Mouse (Mus musculus) erythroblast, adult 5-6 weeks (primary cell): Measurements from ENCODE around the gene Hdac5. TPM values are rescaled to one million over a fixed set of nuclear protein-coding genes. Genes with fewer than 3 reads are reported as not detected.

Experiments
- ATAC-seq: replicated peaks from 2 replicates; pipeline ENCODE4 v1.8.0; 2016; ENCODE audit warnings: moderate number of reproducible peaks, mild to moderate bottlenecking, moderate TSS enrichment, inconsistent platforms; ENCODE audit not compliant: poor library complexity, low FRiP score, severe bottlenecking
- total RNA-seq, 2 experiments: library from RNA; stranded (forward) in 1 of 2; stranded (reverse) in 1 of 2; fragments of 150-400 nt in 1 of 2; fragments of 200-764, 138-1000 nt in 1 of 2; gene quantifications; 2 replicates each; pipeline versions ENCODE4 v1.2.3 to v1.2.4; 2015 to 2017; ENCODE audit warnings: low replicate concordance in 2 of 2

Gene Hdac5
- total RNA-seq, 2 experiments from 2014 or later = 3.7 to 13.3 TPM

GRCm38 (mm10) chr11:102217876-102218430, 12.0 kb downstream of the Hdac5 start:
- ATAC-seq = no peak

- no peak for ATAC-seq
These were observed 12.6 kb downstream of the Hdac5 start for GRCm38 (mm10) chr11:102217396-102217795.

- ATAC-seq = no peak
These were observed 13.1 kb downstream of the Hdac5 start for GRCm38 (mm10) chr11:102216886-102217240.

GRCm38 (mm10) chr11:102216056-102216885, 13.7 kb downstream of the Hdac5 start:
- ATAC-seq = no peak

GRCm38 (mm10) chr11:102215511-102215910, 14.5 kb downstream of the Hdac5 start:
- no peak for ATAC-seq

DNA sequence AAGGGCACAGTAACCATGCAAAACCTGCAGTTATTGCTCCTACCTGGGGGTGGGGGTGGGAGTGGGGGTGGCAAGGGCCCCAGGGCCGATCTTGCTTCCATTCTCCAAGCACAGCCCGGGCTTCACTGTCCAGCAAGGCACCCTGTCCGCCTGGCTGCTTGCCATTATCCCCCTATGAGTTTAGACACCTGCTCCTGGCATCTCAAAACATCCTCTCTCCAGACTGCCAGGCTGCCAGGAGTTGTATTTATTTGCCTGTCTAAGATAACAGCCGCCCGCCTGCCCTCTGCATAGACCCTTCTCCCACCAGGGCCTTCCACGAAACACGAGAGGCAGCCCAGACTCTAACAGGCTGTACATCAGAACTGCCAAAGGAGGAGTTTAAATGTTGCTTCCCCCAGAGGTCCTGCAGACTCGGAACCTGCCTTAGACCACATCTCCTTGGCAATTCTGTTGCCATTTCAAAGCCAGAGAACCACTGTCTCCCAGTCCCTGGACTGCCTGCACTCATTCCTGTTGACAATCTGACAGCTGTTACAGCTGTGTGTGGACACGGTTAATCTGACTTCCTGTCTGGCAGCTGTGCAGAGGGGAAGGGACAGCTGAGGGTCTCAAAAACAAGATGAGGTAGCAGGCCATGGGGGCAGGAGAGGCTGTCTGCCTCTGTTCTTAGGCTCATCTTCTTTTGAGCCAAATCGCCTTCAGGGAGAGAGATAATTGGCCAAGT, 15.4 kb downstream of the Hdac5 start:
- no peak for ATAC-seq

- no peak for ATAC-seq
These were observed 18.0 kb downstream of the Hdac5 start for GRCm38 (mm10) chr11:102211936-102212341.

DNA sequence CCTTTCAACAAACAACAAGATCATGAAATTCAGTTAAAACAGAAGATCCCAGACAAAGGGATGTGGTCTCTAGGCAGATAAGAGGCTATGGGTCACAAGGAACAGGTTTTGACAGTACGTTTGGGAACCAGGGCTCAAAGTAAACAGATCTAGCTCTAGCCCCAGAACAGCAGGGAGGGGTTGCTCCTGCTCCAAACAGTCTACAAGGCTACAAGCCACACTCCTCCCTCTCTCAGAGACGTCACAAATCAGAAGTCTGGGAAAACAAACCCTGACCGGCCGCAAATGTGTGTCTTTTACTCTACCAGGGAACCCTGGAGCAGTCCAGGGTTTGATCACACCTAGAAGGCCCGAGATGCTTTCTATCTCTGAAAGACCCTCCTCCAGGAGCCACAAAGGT, 19.0 kb downstream of the Hdac5 start:
- no peak for ATAC-seq

DNA sequence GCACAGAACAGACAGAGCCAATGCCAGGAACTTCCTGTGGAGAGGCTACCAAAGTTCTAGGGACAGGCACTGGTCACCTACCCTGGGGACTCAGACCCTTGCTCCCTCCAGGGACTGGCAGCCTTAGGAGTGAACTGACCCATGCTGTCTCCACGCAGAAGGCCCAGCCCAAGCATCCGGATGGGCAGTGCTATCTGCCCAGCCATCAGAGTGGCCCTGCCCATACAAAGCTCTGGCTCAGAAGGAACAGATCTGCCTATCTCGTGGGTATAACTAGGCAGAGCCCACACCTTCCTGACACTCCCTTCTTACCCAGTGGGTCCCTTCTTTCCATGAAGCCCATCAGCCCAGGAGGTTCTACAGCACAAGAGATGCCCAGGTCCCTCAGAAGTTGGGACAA, 19.8 kb downstream of the Hdac5 start:
- ATAC-seq = no peak

DNA sequence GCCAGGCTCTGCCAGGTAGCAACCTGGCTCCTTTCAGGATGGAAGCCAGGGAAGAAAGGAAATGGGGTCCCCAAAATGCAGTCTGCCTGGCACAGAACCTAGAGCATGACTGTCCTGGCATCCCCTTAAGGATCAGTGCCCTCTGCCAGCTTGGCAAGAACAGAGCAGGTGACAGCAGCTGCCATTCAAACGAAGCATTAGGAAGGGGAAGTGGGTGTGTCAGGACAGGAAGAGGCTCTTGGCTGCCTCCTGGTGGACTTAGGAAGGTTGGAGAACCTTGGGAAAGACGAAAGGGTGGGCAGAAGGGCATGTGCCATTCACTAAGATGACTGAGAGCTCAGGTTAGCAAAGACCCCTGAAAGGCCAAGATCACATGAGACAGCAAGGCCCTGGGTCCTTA, 20.2 kb downstream of the Hdac5 start:
- peak; percentile 32; the same call in 1 of the 2 replicates for ATAC-seq

- no peak for ATAC-seq
These were observed 21.1 kb downstream of the Hdac5 start for GRCm38 (mm10) chr11:102208846-102209245.

DNA sequence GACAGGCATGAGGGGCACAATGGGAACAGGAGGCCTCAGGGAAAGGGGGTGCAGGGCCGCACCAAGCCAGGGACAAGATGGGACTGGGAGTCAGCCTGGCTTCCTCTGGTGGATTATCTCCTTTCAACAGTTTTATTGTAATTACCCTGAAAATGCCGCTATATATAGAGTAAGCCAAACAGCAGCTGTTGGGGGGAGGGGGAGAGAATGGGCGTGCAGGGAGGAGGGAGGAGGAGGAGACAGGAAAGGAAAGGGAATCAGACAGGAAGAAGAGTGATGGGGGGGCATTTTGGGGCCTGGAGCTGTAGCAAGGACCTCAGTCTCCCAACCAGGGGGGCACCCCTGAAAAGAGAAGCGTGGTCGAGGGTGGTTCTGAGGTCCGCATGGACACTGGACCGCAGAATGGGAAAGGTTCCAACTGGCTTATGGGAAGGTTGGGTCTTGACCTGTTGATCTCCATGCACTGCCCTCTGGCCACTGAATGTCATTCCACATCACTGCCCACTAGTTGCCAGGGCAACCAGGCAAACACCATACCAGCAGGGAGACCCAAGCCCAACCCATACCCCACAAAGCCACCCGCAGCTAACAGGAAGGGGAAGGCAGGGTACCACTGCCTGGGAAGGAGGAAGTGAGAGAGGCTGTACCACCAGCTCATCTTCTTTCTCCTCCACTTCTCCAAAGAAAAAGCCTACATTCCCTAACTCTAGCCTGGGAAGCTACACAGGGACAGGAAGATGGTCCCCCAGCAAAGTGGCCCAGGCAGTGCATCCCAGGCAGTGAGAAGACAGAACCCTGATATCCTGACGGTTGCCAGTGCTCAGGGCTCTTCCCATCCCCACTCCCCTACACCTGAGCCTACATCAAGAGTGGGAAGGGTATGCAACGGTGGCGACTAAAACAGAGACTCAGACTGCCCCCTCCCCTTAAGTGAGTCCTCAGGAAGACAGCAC, 21.9 kb downstream of the Hdac5 start:
- no peak for ATAC-seq

DNA sequence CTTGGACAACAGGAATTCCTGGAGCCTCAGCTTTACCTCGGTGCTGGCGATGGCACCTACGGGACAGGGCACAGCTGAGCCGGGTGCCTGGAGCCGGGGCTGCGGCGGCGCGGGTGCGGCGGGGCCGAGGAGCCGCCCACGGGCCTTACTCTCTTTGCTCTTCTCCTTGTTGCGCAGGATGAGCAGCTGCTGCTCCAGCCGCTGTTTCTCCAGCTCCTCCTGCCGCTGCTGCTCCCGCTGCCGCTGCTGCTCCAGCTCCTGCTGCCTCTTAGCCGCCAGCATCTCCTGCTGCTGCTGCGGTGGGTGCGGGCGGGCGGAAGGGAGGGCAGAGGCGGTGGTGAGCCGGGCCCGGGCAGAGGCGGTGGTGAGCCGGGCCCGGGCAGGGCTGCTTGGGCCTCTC, 23.5 kb downstream of the Hdac5 start:
- no peak for ATAC-seq

- ATAC-seq = no peak
These were observed 28.6 kb downstream of the Hdac5 start for GRCm38 (mm10) chr11:102201408-102201821.

DNA sequence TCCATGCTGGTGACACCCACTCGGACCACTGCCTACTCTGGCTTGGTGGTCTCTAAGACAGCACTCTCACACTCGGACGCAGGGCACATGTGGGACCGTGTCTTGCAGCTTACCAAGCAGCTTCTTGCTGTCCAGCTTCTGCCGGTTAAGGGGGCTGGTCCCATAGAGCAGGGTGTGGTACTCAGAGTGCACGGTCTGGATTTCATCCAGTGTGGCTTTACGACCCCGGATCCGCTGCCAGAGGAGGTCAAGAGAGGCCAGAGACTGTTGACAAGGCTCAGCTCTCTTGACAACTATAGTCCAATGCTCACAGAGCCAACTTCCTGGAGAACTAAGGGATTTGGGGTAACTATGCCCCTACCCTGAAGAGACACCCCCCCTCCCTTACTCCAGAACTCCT, 30.1 kb downstream of the Hdac5 start:
- ATAC-seq = no peak

DNA sequence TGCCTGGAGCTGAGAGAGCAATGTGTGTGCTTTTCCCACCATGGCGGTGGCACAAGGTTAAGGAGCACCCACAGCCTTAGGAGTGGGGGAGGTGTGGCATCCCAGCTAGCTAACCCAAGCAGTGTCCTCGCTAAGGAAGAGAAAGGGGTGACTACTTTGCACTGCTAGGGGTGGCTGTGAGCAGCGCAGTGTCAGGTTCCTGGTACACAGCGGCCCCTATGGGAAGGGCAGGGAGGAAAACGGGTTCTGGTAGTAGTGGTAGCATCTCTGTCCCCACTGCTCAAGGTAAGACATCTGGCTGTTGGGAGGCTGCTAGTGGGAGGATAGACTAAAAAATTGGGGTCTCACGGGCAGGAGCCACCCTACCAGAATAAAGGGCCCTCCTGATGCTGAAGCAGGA, 31.7 kb downstream of the Hdac5 start:
- ATAC-seq = no peak

GRCm38 (mm10) chr11:102196018-102196797, 33.8 kb downstream of the Hdac5 start:
- no peak for ATAC-seq

- no peak for ATAC-seq
These were observed 36.1 kb downstream of the Hdac5 start for GRCm38 (mm10) chr11:102193657-102194440.
